Mouse (Mus musculus): ENCODE measurements around the gene Rad23a. TPM values are rescaled to one million over a fixed set of nuclear protein-coding genes. Genes with fewer than 3 reads are reported as not detected.

The Rad23a gene
- polyA plus RNA-seq, 1 experiment from 2014 or later = 269 TPM

DNA sequence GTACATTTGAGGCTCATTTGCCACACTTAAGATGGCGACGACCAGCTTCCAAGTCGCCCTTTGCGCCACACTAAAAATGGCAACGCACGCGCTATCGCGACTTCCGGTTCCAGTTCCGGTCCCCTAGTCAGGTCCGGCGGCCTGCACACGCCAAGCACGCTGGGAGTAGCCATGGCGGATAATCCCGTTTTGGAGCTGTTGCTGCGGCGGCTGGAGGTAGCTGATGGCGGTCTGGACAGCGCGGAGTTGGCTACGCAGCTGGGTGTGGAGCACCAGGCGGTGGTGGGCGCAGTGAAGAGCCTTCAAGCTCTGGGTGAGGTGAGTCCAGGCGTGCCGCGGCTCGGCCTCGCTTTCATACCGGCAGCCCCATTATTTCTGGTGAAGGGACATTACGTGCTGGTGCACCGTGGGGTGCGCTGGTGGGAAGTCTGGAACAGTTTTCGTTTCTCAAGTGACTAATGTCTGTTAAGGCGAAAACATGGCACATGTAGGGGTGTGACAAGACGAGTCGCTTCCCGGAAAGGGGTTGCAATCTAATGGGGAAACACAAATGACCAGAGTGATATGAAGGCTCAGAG is 16.5 kb upstream of the Rad23a start, which contains the start of gene Farsa:
Farsa (plus strand) TSS at position 126 of the 578 bp plus-strand sequence.
- DNase-seq (peak; percentile 89), ATAC-seq (ENCODE audit: low read depth) (peak; percentile 89)
- H3K27ac ChIP-seq = peak within 1 kb of the TSS; percentile 83
- H3K9ac ChIP-seq = peak within 1 kb of the TSS; percentile 88
- peaks cover 30% of the 10 kb centered on the region for H3K4me1 ChIP-seq (replicated peaks)
- peak within 1 kb of the TSS; percentile 79 for H3K4me3 ChIP-seq (replicated peaks)
- H3K9me3 ChIP-seq (replicated peaks) = no peaks in the 10 kb centered on the region
- no peaks in the 10 kb centered on the region for H3K27me3 ChIP-seq
- peak within 1 kb of the TSS; percentile 86 for H3K4me2 ChIP-seq
- WGBS (ENCODE audit: insufficient replicate concordance) = under 1% methylated on average over 39 of the region's 39 CpGs
- H3K36me3 ChIP-seq = peaks cover 38% of the 10 kb centered on the region

DNA sequence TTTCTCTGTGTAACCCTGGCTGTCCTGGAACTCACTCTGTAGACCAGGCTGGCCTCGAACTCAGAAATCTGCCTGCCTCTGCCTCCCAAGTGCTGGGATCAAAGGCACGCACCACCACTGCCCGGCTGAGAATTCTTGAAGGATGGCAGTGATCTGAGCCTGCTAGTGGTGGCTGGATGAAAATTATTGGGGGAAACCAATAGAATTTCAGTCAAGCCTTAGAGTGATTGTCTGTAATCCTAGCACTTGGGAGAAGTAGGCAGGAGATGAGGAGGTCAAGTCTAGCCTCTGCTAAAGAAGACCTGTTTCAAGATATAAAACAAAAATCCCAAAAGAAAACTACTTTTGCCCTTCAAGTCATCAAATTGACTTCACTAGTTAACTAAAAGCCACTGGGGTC is 16.0 kb upstream of the Rad23a start:
- 89% methylated on average over 3 of the region's 3 CpGs for WGBS (ENCODE audit: insufficient replicate concordance)
- Histone ChIP-seq H3K4me3 (replicated peaks) (peak overlapping the region; percentile 79), H3K36me3 (peaks cover 33% of the 10 kb centered on the region), H3K27me3 (no peaks in the 10 kb centered on the region), H3K4me1 (replicated peaks) (peaks cover 27% of the 10 kb centered on the region), H3K9me3 (replicated peaks) (no peaks in the 10 kb centered on the region), H3K27ac (no peak overlapping the region), H3K9ac (no peak overlapping the region), H3K4me2 (no peak overlapping the region; the same call in 1 of the 2 replicates)
- peak; percentile 4; the same call in 1 of the 2 replicates for ATAC-seq (ENCODE audit: low read depth)
- DNase-seq = no peak

DNA sequence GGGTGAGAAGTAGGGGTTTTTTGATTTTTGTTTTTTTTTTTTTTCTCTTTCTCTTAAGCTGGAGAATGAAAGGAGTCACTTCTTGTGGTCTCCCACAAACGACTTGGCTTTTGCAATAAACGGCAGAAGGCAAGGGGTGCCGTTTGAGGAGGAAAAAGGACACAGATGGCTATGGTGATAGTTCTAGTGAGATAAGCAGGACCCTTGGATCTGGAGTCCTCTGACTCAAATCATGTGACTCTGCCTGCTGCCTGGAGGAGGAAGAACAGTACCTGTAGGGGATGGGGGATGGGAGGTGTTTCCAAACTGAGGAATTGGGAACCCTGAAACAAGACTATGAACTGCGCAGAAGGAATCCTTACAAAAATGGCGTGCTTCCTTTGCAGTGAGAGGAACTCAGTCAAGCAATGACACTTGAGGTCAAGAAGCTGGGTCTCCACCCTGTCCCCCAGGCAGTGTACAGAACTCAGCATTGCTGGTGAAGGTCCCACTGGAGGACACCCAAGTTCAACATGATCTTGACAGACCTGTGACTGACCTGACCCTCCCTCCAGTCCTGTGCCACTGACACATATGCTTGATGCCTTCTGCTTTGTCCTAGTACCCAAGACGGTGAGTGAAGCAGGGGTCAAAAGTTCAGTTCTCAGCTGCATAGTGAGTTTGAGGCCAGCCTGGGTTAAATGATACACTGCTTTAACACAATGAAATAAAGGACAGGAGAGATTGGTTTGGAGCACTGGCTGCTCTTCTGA is 7.4 kb upstream of the Rad23a start:
- Histone ChIP-seq H3K4me1 (replicated peaks) (peaks cover 48% of the 10 kb centered on the region), H3K36me3 (peaks cover 33% of the 10 kb centered on the region), H3K27me3 (no peaks in the 10 kb centered on the region), H3K9ac (peak overlapping the region; percentile 82), H3K4me2 (peak overlapping the region; percentile 89), H3K9me3 (replicated peaks) (no peaks in the 10 kb centered on the region), H3K27ac (peak overlapping the region; percentile 97), H3K4me3 (replicated peaks) (peak overlapping the region; percentile 70)
- DNase-seq (no peak), ATAC-seq (ENCODE audit: low read depth) (no peak)
- 9% methylated on average over 6 of the region's 6 CpGs for WGBS (ENCODE audit: insufficient replicate concordance)

DNA sequence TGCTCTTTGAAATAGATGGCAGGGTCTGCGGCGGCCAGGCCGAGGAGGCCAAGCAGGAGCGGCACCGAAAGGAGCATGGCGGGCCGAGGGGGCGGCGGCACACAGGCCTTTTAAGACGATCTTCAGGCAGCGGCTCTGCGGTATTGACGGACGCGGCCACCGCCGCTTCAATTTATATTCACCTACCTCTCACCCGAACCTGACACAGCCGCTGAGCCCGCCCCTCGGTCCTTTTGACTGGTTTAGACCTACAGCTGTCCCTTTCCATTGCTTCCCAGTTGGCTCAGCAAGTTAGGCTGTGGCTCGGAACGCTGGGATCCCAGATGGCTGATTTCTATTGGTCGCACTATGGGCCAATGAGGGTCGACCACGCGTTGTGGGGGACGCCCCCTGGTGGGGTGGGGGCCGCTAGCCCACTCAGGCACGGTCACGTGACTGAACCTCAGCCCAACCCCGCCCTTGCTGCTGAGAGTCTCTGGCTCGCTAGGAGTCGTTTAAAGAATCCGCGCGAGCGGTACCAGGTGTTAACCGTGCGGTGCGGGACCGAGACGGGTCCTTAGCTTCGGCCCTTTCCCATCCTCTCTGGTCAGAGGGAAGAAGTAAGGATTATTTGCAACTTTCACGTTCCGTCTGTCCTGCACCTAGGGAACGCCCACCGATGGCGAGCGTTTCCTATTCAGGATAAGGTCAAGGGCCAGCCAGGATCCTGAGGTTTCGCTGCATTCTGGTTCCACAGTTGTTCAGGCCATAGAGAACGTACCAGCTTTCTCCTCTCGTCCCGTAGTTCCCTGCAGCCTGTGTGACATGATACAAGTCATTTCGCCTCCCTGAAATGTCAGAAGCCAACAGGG is 6.5 kb upstream of the Rad23a start, which contains the start of gene Calr:
Calr (minus strand) TSS at position 213 of the 851 bp plus-strand sequence.
- ATAC-seq (ENCODE audit: low read depth) (peak; percentile 98), DNase-seq (peak; percentile 100)
- peaks cover 56% of the 10 kb centered on the region for H3K4me1 ChIP-seq (replicated peaks)
- no peaks in the 10 kb centered on the region for H3K9me3 ChIP-seq (replicated peaks)
- H3K27me3 ChIP-seq = no peaks in the 10 kb centered on the region
- peak within 1 kb of the TSS; percentile 89 for H3K4me2 ChIP-seq
- peaks cover 42% of the 10 kb centered on the region for H3K36me3 ChIP-seq
- H3K27ac ChIP-seq = peak within 1 kb of the TSS; percentile 97
- peak within 1 kb of the TSS; percentile 92 for H3K9ac ChIP-seq
- WGBS (ENCODE audit: insufficient replicate concordance) = under 1% methylated on average over 54 of the region's 55 CpGs
- H3K4me3 ChIP-seq (replicated peaks) = peak within 1 kb of the TSS; percentile 89

- H3K27ac ChIP-seq = peak overlapping the region; percentile 91
- peak; percentile 30 for ATAC-seq (ENCODE audit: low read depth)
- DNase-seq = no peak
- no peaks in the 10 kb centered on the region for H3K27me3 ChIP-seq
- H3K9me3 ChIP-seq (replicated peaks) = no peaks in the 10 kb centered on the region
- H3K36me3 ChIP-seq = peaks cover 49% of the 10 kb centered on the region
- WGBS (ENCODE audit: insufficient replicate concordance) = under 1% methylated on average over 30 of the region's 30 CpGs
- H3K9ac ChIP-seq = peak overlapping the region; percentile 92
- H3K4me1 ChIP-seq (replicated peaks) = peaks cover 64% of the 10 kb centered on the region
- peak overlapping the region; percentile 80 for H3K4me2 ChIP-seq
- H3K4me3 ChIP-seq (replicated peaks) = peak overlapping the region; percentile 89
Measured at GRCm38 (mm10) chr8:84846094-84846721, 5.7 kb upstream of the Rad23a start.

DNA sequence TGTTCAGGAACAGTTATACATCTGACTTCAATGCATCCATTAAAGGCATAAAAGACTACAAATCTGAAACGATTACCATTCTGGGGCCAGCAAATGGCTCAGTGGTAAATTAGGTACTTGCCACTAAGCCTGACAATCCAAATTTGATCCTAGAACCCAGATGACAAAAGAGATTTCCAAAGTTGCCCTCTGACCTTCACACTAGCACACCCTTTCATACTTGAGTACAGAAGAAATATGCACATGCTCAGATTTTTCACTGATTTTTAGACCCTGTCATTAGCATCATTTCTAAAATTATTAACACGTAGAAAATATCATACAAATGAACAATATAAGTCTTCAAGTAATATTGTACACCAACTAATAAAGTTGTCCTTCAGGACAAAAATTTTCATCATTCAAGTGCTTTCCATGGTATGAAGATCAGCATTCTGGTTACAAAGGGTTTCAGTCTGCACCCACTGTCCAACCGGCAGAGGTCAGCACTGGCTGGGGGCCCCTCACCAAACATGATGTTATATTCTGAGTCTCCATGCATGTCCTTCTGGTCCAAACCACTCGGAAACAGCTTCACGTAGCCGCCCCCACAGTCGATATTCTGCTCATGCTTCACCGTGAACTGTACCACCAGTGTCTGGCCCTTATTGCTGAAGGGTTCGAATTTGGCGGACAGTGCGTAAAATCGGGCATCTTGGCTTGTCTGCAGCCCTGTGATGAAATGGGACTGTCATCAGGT is 5.1 kb upstream of the Rad23a start:
- peaks cover 51% of the 10 kb centered on the region for H3K36me3 ChIP-seq
- H3K4me1 ChIP-seq (replicated peaks) = peaks cover 69% of the 10 kb centered on the region

GRCm38 (mm10) chr8:84844397-84845070 is 4.1 kb upstream of the Rad23a start:
- 80% methylated on average over 9 of the region's 9 CpGs for WGBS (ENCODE audit: insufficient replicate concordance)
- H3K4me1 ChIP-seq (replicated peaks) = peaks cover 72% of the 10 kb centered on the region
- peak overlapping the region; percentile 92 for H3K9ac ChIP-seq
- ATAC-seq (ENCODE audit: low read depth) (no peak), DNase-seq (no peak)
- H3K9me3 ChIP-seq (replicated peaks) = no peaks in the 10 kb centered on the region
- peak overlapping the region; percentile 54 for H3K27ac ChIP-seq
- peak overlapping the region; percentile 89 for H3K4me3 ChIP-seq (replicated peaks)
- peaks cover 51% of the 10 kb centered on the region for H3K36me3 ChIP-seq
- H3K27me3 ChIP-seq = no peaks in the 10 kb centered on the region
- peak overlapping the region; percentile 80 for H3K4me2 ChIP-seq

More for the DNA sequence above, 5.1 kb upstream of the Rad23a start:
- Histone ChIP-seq H3K27ac (peak overlapping the region; percentile 91), H3K4me3 (replicated peaks) (peak overlapping the region; percentile 89), H3K9me3 (replicated peaks) (no peaks in the 10 kb centered on the region), H3K27me3 (no peaks in the 10 kb centered on the region), H3K4me2 (peak overlapping the region; percentile 80), H3K9ac (peak overlapping the region; percentile 92)
- no peak for DNase-seq
- no peak for ATAC-seq (ENCODE audit: low read depth)
- 12% methylated on average over 12 of the region's 12 CpGs for whole genome bisulfite sequencing (ENCODE audit: insufficient replicate concordance)

DNA sequence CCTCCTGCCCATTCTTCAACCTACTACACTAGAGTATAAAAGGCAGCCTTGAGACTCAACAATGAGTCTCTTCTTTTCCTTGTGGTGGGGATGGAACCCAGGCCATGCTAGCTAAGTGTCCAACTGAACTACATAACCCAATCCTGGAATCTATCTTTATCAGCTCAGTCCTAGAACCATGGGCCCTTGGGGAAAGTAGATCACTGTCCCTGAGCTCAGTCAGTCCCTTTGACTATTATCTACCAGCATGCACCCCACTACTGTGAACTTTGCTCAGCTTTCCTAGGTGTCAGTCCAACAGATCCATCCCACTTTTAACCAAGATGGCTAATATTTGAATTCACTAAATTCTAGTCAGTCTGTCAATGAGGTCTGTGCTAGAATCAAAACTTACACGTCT is 1.0 kb upstream of the Rad23a start:
- 58% methylated on average over 1 of the region's 1 CpGs for WGBS (ENCODE audit: insufficient replicate concordance)
- Histone ChIP-seq H3K36me3 (peaks cover 77% of the 10 kb centered on the region), H3K4me2 (peak overlapping the region; percentile 15; the same call in 1 of the 2 replicates), H3K9ac (peak overlapping the region; percentile 24; the same call in 1 of the 2 replicates), H3K27me3 (no peaks in the 10 kb centered on the region), H3K4me1 (replicated peaks) (peaks cover 85% of the 10 kb centered on the region), H3K27ac (peak overlapping the region; percentile 98), H3K4me3 (replicated peaks) (no peak overlapping the region), H3K9me3 (replicated peaks) (no peaks in the 10 kb centered on the region)
- ATAC-seq (ENCODE audit: low read depth) (no peak), DNase-seq (no peak)

GRCm38 (mm10) chr8:84839875-84840247 is 604 bp downstream of the Rad23a start:
- H3K4me2 ChIP-seq = peak overlapping the region; percentile 74
- H3K27ac ChIP-seq = peak overlapping the region; percentile 98
- H3K4me1 ChIP-seq (replicated peaks) = peaks cover 89% of the 10 kb centered on the region
- H3K9me3 ChIP-seq (replicated peaks) = no peaks in the 10 kb centered on the region
- WGBS (ENCODE audit: insufficient replicate concordance) = 0% methylated on average over 7 of the region's 7 CpGs
- DNase-seq = no peak
- peak overlapping the region; percentile 89 for H3K4me3 ChIP-seq (replicated peaks)
- no peaks in the 10 kb centered on the region for H3K27me3 ChIP-seq
- H3K9ac ChIP-seq = peak overlapping the region; percentile 96
- ATAC-seq (ENCODE audit: low read depth) = no peak
- H3K36me3 ChIP-seq = peaks cover 81% of the 10 kb centered on the region

DNA sequence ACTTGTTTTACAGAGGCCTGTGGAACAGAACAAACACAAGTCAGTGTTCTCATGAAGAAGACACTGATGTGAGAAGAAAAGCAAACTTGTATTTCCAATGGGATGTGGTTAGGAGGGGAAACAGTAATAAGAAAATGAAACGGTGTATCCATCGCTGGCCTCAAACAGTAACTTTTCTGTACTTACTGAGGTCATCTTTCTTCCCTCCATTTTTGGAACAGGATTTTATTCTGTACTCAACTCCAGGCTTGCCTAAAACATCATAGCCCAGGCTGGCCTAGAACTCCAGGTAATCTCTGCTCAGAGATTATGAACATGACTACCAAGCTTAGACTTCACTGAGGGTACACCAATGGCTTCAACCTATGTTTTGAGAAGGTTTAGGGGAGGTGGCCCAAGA is 1.1 kb downstream of the Rad23a start:
- Histone ChIP-seq H3K27ac (peak overlapping the region; percentile 98), H3K9ac (peak overlapping the region; percentile 96), H3K36me3 (peaks cover 81% of the 10 kb centered on the region), H3K4me1 (replicated peaks) (peaks cover 89% of the 10 kb centered on the region), H3K4me2 (peak overlapping the region; percentile 74), H3K4me3 (replicated peaks) (peak overlapping the region; percentile 89), H3K9me3 (replicated peaks) (no peaks in the 10 kb centered on the region), H3K27me3 (no peaks in the 10 kb centered on the region)
- ATAC-seq (ENCODE audit: low read depth) (no peak), DNase-seq (no peak)
- WGBS (ENCODE audit: insufficient replicate concordance) = 74% methylated on average over 2 of the region's 2 CpGs
